Mouse (Mus musculus) mature B cell (primary cell): ENCODE results near the gene Tmem88.
"Not testable (repeated sequence)": the region's sequence is repeated elsewhere in the genome, so short reads cannot be mapped to it uniquely, and the experiment has no call there.

Experiments used
- in situ Hi-C: fragments of 300-500 bp; cut with MboI; formaldehyde crosslinking; loops from 2 replicates; pipeline ENCODE4 v1.14.3; 2019

Tmem88 gene

DNA sequence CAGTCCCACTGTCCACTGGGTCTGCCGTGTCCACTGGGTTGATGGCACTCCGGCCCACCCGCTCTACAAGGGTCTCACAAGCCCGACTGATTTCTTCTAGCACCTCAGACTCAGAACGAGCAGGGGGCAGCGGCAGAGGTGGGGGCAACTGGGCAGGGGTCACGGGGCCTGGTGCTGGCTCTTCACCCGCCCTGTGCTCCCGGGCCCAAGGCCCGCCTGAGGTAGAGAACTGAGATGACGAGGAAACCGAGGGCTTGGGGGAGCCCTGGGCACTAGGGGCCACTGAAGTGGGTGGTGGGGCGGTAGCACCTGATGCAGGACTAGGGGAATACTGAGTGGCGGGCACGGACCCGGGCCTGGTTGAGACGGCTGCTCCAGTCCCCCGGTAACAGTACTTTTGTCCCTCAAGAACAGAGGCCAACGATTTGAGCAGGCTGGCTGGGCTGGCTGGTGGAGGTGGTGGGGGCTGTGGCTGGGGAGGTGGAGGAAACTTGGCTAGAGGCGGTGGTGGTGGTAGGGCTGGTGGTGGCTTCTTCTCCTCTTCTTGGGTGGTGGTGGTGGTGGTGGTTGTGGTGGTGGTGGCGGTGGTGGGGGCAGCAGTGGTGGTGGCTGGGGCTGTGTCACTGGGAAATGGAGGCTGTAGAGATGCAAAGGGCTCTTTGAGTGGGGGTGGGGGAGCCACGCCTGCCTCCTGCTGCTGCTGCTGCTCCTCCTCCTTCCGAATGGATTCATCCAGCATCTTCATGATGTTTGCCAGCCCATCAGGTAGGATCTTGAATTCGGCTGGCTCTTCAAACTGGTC, 6.8 kb upstream of the Tmem88 start:
- in situ Hi-C loops: loop anchor here (5.0 kb wide), 1 partner anchor 33 kb away; no protein-coding TSS in a partner anchor

- in situ Hi-C loops: loop anchor here (5.0 kb wide), 1 partner anchor 33 kb away; no protein-coding TSS in a partner anchor
Observed at GRCm38 (mm10) chr11:69403691-69404594, 5.9 kb upstream of the Tmem88 start.

- in situ Hi-C loops: loop anchor here (5.0 kb wide), 1 partner anchor 35 kb away; no protein-coding TSS in a partner anchor
Observed at GRCm38 (mm10) chr11:69401987-69402386, 4.0 kb upstream of the Tmem88 start.

DNA sequence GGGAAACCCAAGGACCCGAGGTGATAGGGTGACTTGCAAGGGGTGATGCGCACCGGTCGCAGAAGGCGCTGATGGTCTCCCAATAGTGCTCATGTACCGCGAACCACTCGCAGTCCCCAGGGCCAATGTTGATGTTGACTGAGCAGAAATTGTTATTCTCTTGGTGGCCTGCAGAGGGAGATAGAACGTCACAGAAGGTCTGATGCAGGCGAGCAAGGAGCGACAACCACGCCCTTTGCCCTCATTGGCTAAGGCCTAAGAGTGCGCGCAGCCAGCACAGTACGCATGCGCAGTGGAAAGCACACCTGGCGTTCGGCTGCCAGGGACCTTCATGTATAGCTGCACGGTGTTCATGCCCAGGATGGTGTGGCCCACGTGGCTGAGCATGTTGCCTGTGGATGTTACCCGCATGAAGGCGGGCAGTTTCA, 3.2 kb upstream of the Tmem88 start:
- in situ Hi-C loops: loop anchor here (5.0 kb wide), 1 partner anchor 36 kb away; no protein-coding TSS in a partner anchor

DNA sequence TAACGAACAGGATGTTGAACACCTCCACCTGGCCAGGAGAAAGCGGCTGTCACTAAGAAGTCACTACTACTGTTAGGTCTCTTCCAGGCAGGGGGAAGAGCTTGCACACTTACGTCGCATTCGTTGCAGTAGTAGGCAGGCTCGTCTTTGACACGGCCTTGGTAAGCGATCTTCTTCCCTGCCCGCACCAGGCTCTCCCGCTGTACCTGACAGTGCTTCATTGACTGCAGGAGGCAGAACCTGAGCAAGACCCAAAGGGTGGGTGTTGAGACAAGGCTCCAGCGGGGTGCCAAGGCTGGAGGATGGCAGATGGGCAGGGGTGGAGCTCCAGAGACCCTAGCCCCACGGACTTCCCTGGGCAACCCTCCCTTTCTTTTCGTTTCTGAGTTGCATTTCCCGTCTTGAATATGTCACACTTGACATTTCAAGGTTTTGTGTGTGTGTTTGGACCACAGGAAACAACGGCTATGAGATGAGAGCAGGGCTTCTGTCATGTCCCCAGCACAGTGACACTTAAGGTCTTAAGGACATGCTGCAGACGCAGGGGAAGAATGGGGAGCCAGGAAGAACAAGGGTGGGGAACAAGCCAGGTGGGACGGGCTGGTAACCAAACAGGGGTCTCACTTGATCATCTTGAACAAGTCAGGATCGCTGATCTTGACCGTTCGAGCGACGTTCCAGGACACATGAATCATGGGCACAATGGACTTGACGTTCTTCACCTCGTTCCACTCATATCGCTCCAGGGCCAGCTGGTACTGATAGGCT, 2.2 kb upstream of the Tmem88 start:
- in situ Hi-C loops: loop anchor here (5.0 kb wide), 1 partner anchor 37 kb away; no protein-coding TSS in a partner anchor

DNA sequence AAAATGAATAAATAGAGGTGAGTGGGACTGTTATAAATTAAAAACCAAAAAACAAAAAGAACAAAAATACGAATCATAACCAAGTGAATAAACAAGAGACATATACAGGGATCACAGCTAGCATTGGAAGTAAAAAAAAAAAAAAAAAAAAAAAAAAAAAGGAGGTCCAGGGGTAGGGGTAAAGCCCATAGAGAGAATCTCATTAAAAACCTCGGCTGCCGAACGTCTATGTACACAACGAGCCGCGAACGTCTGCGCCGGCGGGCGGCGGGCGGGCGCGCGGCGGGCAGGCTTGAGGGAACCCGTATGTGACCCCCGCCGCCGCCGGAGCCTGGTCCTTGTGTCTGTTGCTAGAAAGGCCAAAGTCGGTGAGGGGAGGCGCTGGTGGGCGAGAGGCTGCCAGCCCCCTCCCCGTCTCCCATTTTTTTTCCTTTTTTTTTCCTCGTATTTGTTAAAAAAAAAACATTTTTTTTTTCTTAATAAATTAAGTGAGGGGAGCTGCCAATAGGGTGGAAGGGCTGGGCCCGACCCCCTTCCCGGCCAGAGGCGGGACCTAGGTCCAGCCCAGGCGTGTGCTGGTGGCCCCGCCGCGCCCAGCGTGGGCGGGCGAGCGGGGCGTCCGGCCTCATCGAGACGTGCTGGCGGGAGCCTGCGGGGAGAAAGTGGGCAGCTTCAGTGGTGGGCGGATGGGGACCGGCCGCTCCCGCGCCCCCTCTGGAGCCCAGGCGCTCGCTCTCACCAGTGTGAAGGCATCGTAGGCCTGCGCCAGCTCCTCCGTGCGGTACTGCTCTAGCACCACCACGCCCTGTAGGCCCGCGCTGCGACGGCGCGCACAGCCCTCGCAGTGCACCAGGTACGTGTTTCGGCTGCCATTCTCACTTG, 1.4 kb upstream of the Tmem88 start:
- in situ Hi-C loops: loop anchor here (5.0 kb wide), 1 partner anchor 38 kb away; no protein-coding TSS in a partner anchor

GRCm38 (mm10) chr11:69398486-69399200, 609 bp upstream of the Tmem88 start:
- in situ Hi-C loops: no loop called here

GRCm38 (mm10) chr11:69397581-69398057, 415 bp downstream of the Tmem88 start:
- in situ Hi-C loops: no loop called here

DNA sequence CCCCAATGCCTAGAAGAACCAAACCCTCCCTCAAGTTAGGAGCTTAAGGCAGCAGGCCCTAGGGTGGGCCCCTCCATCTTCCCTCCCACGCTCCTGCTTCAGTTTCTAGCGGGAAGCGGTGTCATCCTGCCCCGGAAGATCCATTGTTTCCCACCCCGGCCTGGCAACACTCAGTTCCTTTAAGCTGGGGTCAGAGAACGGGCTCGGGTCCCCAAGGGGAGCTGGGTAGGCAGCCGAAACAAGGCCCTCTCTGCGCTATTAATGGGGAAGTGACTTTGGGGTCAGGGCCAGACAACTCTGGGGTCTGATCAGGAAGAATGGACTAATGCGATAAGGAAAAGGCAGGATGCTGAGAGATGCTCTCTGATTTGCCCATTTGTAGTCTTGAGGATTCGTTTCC, 1.3 kb downstream of the Tmem88 start:
- in situ Hi-C loops: no loop called here

DNA sequence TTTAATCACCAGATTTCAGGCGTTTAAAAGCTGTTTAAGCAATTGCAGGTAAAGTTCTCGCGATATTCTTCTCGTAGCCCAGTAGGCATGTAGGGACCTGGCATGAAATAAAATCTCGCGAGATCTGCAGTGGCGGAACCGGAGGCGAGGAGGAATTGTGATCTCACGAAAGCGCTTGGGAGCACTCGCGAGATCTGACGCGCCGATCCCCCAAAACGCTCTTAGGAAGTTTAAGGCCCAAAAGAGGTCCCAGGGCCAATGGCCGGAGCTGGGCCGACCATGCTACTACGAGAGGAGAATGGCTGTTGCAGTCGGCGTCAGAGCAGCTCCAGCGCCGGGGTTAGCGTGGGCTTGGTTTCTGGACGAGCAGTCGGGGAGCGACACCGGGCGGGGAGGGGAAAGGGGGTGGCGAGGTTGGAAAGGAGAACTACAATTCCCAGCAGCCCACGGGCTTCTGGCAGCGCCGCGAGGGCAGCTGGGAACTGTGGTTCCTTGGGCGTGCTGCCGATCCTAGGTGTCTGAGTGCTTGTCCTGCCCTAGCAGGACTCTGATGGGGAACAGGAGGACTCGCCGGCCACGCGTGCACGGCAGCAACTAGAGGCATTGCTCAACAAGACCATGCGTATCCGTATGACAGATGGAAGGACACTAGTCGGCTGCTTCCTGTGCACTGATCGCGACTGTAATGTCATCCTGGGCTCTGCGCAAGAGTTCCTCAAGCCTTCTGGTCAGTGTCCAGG, 2.2 kb downstream of the Tmem88 start:
- in situ Hi-C loops: no loop called here

GRCm38 (mm10) chr11:69395235-69395633, 2.8 kb downstream of the Tmem88 start, which contains the start of the genes Naa38 and Cyb5d1:
Gene Naa38, plus strand, starts transcription at chr11:69395487.
Gene Cyb5d1, minus strand, starts transcription at chr11:69395631.
- in situ Hi-C loops: not testable (repeated sequence)

- in situ Hi-C loops: not testable (repeated sequence)
Observed at GRCm38 (mm10) chr11:69394591-69395167, 3.4 kb downstream of the Tmem88 start.

- in situ Hi-C loops: no loop called here
Observed at GRCm38 (mm10) chr11:69390400-69391034, 7.5 kb downstream of the Tmem88 start.

DNA sequence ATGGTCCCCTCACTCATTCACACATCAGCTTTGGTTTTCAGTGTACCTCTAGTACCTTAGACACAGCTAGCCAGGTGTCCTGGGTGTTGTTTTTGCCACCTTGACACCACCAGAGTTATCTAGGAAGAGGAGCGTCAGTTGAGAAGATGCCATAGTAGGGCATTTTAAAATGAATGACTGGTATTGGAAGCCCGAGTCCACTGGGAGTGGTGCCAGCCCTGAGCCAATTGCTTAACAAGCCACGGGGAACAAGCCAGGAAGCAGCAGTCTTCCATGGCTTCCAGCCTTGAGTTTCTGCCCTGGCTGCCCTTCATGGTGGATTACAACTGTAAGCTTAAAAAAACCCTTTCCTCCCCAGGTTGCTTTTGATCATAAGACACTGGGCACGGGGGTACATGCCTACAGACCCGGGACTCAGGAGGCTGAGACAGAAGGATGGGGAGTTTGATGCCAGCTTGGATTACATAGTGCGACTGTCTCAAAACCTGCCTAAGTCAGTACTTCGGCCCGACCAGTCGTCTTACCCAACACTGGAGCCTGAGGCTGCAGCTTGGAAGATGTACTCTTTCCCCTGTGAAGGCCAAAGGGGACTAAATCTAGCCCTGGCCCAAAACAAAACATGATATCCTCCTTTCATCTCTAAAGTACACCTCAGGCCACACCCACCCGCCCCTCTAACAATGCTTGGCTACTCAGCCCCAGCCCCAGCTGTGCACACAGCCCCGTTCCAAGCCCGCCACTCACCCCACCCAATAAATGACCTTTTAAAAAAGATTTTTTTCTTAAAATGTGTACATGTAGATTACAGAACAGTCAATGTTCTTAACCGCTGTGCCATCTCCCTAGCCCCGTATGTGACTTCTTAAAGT, 8.3 kb downstream of the Tmem88 start:
- in situ Hi-C loops: no loop called here

GRCm38 (mm10) chr11:69388680-69389079, 9.4 kb downstream of the Tmem88 start:
- in situ Hi-C loops: no loop called here

DNA sequence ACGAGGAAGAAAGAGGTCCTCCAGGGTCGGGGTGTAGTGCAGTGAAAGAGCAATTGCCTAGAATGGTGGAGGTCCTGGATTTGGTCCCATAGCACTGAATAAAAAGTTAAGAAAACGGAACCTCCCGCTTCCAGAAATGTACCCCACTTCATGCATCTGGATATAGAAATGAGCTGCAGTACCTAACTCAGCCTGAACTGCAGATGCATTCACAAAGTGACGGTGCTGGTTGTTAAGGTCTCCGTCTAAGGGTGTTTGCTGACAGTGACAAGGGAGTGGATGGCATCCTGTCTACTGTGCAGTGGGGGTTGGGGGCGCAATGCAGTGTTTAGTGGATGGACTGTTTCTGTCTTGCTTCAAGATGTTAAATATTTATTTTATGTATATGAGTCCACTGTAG, 11.3 kb downstream of the Tmem88 start:
- in situ Hi-C loops: no loop called here

- in situ Hi-C loops: loop anchor here (5.0 kb wide), 1 partner anchor 118 kb away; no protein-coding TSS in a partner anchor
Observed at GRCm38 (mm10) chr11:69384979-69385378, 13.1 kb downstream of the Tmem88 start.
